Mouse (Mus musculus) heart, embryonic 15.5 days (tissue): ENCODE results near the gene Pon1. TPM values are rescaled to one million over a fixed set of nuclear protein-coding genes. Genes with fewer than 3 reads are reported as not detected.

Source experiments
- ATAC-seq: fragments of 200-750 bp; cut with Nextera tagmentation; replicated peaks from 2 replicates; pipeline ENCODE4 v1.8.0; 2017; ENCODE audit warnings: low read depth, moderate TSS enrichment; ENCODE audit not compliant: insufficient number of reproducible peaks, insufficient read depth, low FRiP score
- H3K27ac ChIP-seq: fragments of 300-500 bp; sonication (generic); 2 replicates; pipeline ENCODE4 v1.5.1; 2015; ENCODE audit warnings: mild to moderate bottlenecking, inconsistent platforms
- H3K27me3 ChIP-seq: fragments of 300-500 bp; sonication (generic); 2 replicates; pipeline ENCODE4 v1.6.1; 2015; ENCODE audit warnings: inconsistent platforms
- H3K36me3 ChIP-seq: fragments of 300-500 bp; sonication (generic); 2 replicates; pipeline ENCODE4 v1.6.1; 2015; ENCODE audit warnings: mild to moderate bottlenecking, inconsistent platforms
- H3K4me1 ChIP-seq: fragments of 300-500 bp; sonication (generic); replicated peaks from 2 replicates; pipeline ENCODE4 v1.6.1; 2015; ENCODE audit warnings: inconsistent platforms
- H3K4me2 ChIP-seq: fragments of 300-500 bp; sonication (generic); 2 replicates; pipeline ENCODE4 v1.6.1; 2015; ENCODE audit warnings: inconsistent platforms, mild to moderate bottlenecking, moderate library complexity
- H3K4me3 ChIP-seq: fragments of 300-500 bp; sonication (generic); 2 replicates; pipeline ENCODE4 v1.5.1; 2015; ENCODE audit warnings: mild to moderate bottlenecking, inconsistent platforms
- H3K9ac ChIP-seq: fragments of 300-500 bp; sonication (generic); 2 replicates; pipeline ENCODE4 v1.6.1; 2015; ENCODE audit warnings: mild to moderate bottlenecking, inconsistent platforms
- H3K9me3 ChIP-seq: fragments of 300-500 bp; sonication (generic); replicated peaks from 2 replicates; pipeline ENCODE4 v1.6.1; 2016; ENCODE audit warnings: inconsistent platforms
- WGBS: fragments of 180-500 bp; shearing (Covaris S2); methylation state at CpG from one replicate; pipeline ENCODE4 v1.1.7; 2015; ENCODE audit warnings: mixed read lengths; 5-methylcytosine and 5-hydroxymethylcytosine counted together
- polyA plus RNA-seq: library from polyadenylated mRNA; unstranded; fragments of >200 nt; fragmentation: Nextera tagmentation; extraction: Ambion mirVana; gene quantifications from 2 replicates; pipeline ENCODE4 v1.2.1, GENCODE M21; 2015

Gene Pon1
- polyA plus RNA-seq, 1 experiment from 2014 or later: not detected

- Histone ChIP-seq H3K4me2 (no peak overlapping the region), H3K36me3 (peaks cover 3% of the 10 kb centered on the region; the same call in 1 of the 2 replicates), H3K9ac (no peak overlapping the region), H3K27ac (no peak overlapping the region), H3K4me3 (no peak overlapping the region), H3K4me1 (no peaks in the 10 kb centered on the region), H3K27me3 (no peaks in the 10 kb centered on the region), H3K9me3 (no peaks in the 10 kb centered on the region)
- WGBS: 83% methylated on average over 14 of the region's 14 CpGs
- no peak for ATAC-seq
These were observed 64.2 kb downstream of the Pon1 start for GRCm38 (mm10) chr6:5129364-5130093.

GRCm38 (mm10) chr6:5120229-5120628, 73.5 kb downstream of the Pon1 start:
- no peak overlapping the region for H3K4me3 ChIP-seq
- no peak for ATAC-seq
- no peaks in the 10 kb centered on the region for H3K9me3 ChIP-seq
- H3K4me2 ChIP-seq: no peak overlapping the region
- no peaks in the 10 kb centered on the region for H3K4me1 ChIP-seq
- H3K9ac ChIP-seq: no peak overlapping the region
- 41% methylated on average over 3 of the region's 3 CpGs for WGBS
- no peak overlapping the region for H3K27ac ChIP-seq
- no peaks in the 10 kb centered on the region for H3K27me3 ChIP-seq
- no peaks in the 10 kb centered on the region; the same call in 1 of the 2 replicates for H3K36me3 ChIP-seq

GRCm38 (mm10) chr6:5119181-5119910, 74.4 kb downstream of the Pon1 start:
- Histone ChIP-seq H3K4me3 (no peak overlapping the region), H3K4me2 (no peak overlapping the region), H3K27me3 (no peaks in the 10 kb centered on the region), H3K27ac (no peak overlapping the region), H3K36me3 (no peaks in the 10 kb centered on the region; the same call in 1 of the 2 replicates), H3K4me1 (no peaks in the 10 kb centered on the region), H3K9me3 (no peaks in the 10 kb centered on the region), H3K9ac (no peak overlapping the region)
- 85% methylated on average over 15 of the region's 15 CpGs for WGBS
- ATAC-seq: no peak

Other genes starting within 250 kb of the Pon1 start
- gene Pon3, start 62.3 kb upstream of the Pon1 start, polyA plus RNA-seq: 38.1 and 41.3 TPM in 2 replicates
- 43.4 and 45.3 TPM in 2 replicates for gene Pon2, start 104.5 kb upstream of the Pon1 start, polyA plus RNA-seq
- 26.4 and 27.4 TPM in 2 replicates for gene Asb4, start 189.4 kb upstream of the Pon1 start, polyA plus RNA-seq